Mouse (Mus musculus): ENCODE results near the gene Grin2b. TPM values are rescaled to one million over a fixed set of nuclear protein-coding genes. Genes with fewer than 3 reads are reported as not detected.

Gene Grin2b
- polyA plus RNA-seq, 1 experiment = 4.0 TPM

- TF ChIP-seq POLR2A (IDR thresholded peaks at IDR 0.05; ENCODE audit: borderline replicate concordance, insufficient read depth, low read length) = no peak
- TF ChIP-seq CTCF (IDR thresholded peaks at IDR 0.05; ENCODE audit: borderline replicate concordance, insufficient read depth, low read depth, low read length) = no peak
- Histone ChIP-seq H3K27ac (ENCODE audit: insufficient read depth, low read length) (no peak overlapping the region), H3K4me3 (replicated peaks; ENCODE audit: insufficient read depth, low read depth, low read length) (no peak overlapping the region), H3K4me1 (ENCODE audit: control insufficient read depth, insufficient read depth, low read length) (no peaks in the 10 kb centered on the region), H3K27me3 (ENCODE audit: control insufficient read depth, insufficient read depth, low read length) (no peaks in the 10 kb centered on the region; the same call in 1 of the 2 replicates)
- 15% methylated on average over 7 of the region's 7 CpGs for WGBS
- DNase-seq = no peak
Measured at GRCm38 (mm10) chr6:136046091-136046490, 127.2 kb downstream of the Grin2b start.

- no peak for TF ChIP-seq POLR2A (IDR thresholded peaks at IDR 0.05; ENCODE audit: borderline replicate concordance, insufficient read depth, low read length)
- WGBS = 85% methylated on average over 5 of the region's 5 CpGs
Measured at GRCm38 (mm10) chr6:136044461-136044860, 128.8 kb downstream of the Grin2b start.

GRCm38 (mm10) chr6:136042375-136042774, 130.9 kb downstream of the Grin2b start:
- no peak for TF ChIP-seq POLR2A (IDR thresholded peaks at IDR 0.05; ENCODE audit: borderline replicate concordance, insufficient read depth, low read length)
- TF ChIP-seq CTCF (IDR thresholded peaks at IDR 0.05; ENCODE audit: borderline replicate concordance, insufficient read depth, low read depth, low read length) = no peak
- no peak for DNase-seq
- no peak overlapping the region for H3K27ac ChIP-seq (ENCODE audit: insufficient read depth, low read length)
- no peaks in the 10 kb centered on the region for H3K4me1 ChIP-seq (ENCODE audit: control insufficient read depth, insufficient read depth, low read length)
- 87% methylated on average over 3 of the region's 3 CpGs for WGBS
- H3K27me3 ChIP-seq (ENCODE audit: control insufficient read depth, insufficient read depth, low read length) = no peaks in the 10 kb centered on the region; the same call in 1 of the 2 replicates
- no peak overlapping the region for H3K4me3 ChIP-seq (replicated peaks; ENCODE audit: insufficient read depth, low read depth, low read length)

More at GRCm38 (mm10) chr6:136044461-136044860, 128.8 kb downstream of the Grin2b start:
- no peaks in the 10 kb centered on the region; the same call in 1 of the 2 replicates for H3K27me3 ChIP-seq (ENCODE audit: control insufficient read depth, insufficient read depth, low read length)
- H3K4me1 ChIP-seq (ENCODE audit: control insufficient read depth, insufficient read depth, low read length) = no peaks in the 10 kb centered on the region
- no peak for DNase-seq
- H3K4me3 ChIP-seq (replicated peaks; ENCODE audit: insufficient read depth, low read depth, low read length) = no peak overlapping the region
- H3K27ac ChIP-seq (ENCODE audit: insufficient read depth, low read length) = no peak overlapping the region

- H3K4me3 ChIP-seq (replicated peaks; ENCODE audit: insufficient read depth, low read depth, low read length) = no peak overlapping the region
- no peak for DNase-seq
- no peaks in the 10 kb centered on the region for H3K4me1 ChIP-seq (ENCODE audit: control insufficient read depth, insufficient read depth, low read length)
- no peak overlapping the region for H3K27ac ChIP-seq (ENCODE audit: insufficient read depth, low read length)
- WGBS = 93% methylated on average over 8 of the region's 8 CpGs
- TF ChIP-seq POLR2A (IDR thresholded peaks at IDR 0.05; ENCODE audit: borderline replicate concordance, insufficient read depth, low read length) (no peak), CTCF (IDR thresholded peaks at IDR 0.05; ENCODE audit: borderline replicate concordance, insufficient read depth, low read depth, low read length) (no peak)
- H3K27me3 ChIP-seq (ENCODE audit: control insufficient read depth, insufficient read depth, low read length) = no peaks in the 10 kb centered on the region; the same call in 1 of the 2 replicates
Measured at GRCm38 (mm10) chr6:136041821-136042220, 131.5 kb downstream of the Grin2b start.

- H3K27ac ChIP-seq (ENCODE audit: insufficient read depth, low read length) = no peak overlapping the region
- H3K4me3 ChIP-seq (replicated peaks; ENCODE audit: insufficient read depth, low read depth, low read length) = no peak overlapping the region
- no peaks in the 10 kb centered on the region for H3K27me3 ChIP-seq (ENCODE audit: control insufficient read depth, insufficient read depth, low read length)
- no peak for DNase-seq
- H3K4me1 ChIP-seq (ENCODE audit: control insufficient read depth, insufficient read depth, low read length) = no peaks in the 10 kb centered on the region
- 51% methylated on average over 3 of the region's 3 CpGs for WGBS
- TF ChIP-seq POLR2A (IDR thresholded peaks at IDR 0.05; ENCODE audit: borderline replicate concordance, insufficient read depth, low read length) (no peak), CTCF (IDR thresholded peaks at IDR 0.05; ENCODE audit: borderline replicate concordance, insufficient read depth, low read depth, low read length) (no peak)
Measured at GRCm38 (mm10) chr6:136040931-136041330, 132.4 kb downstream of the Grin2b start.

GRCm38 (mm10) chr6:136029235-136029939, 143.9 kb downstream of the Grin2b start:
- no peak for TF ChIP-seq POLR2A (IDR thresholded peaks at IDR 0.05; ENCODE audit: borderline replicate concordance, insufficient read depth, low read length)
- TF ChIP-seq CTCF (IDR thresholded peaks at IDR 0.05; ENCODE audit: borderline replicate concordance, insufficient read depth, low read depth, low read length) = no peak
- no peak for DNase-seq
- Histone ChIP-seq H3K27me3 (ENCODE audit: control insufficient read depth, insufficient read depth, low read length) (no peaks in the 10 kb centered on the region), H3K4me1 (ENCODE audit: control insufficient read depth, insufficient read depth, low read length) (no peaks in the 10 kb centered on the region), H3K27ac (ENCODE audit: insufficient read depth, low read length) (no peak overlapping the region), H3K4me3 (replicated peaks; ENCODE audit: insufficient read depth, low read depth, low read length) (no peak overlapping the region)
- WGBS = 42% methylated on average over 4 of the region's 4 CpGs

GRCm38 (mm10) chr6:136026936-136027335, 146.4 kb downstream of the Grin2b start:
- no peak for DNase-seq
- no peaks in the 10 kb centered on the region for H3K4me1 ChIP-seq (ENCODE audit: control insufficient read depth, insufficient read depth, low read length)
- no peaks in the 10 kb centered on the region for H3K27me3 ChIP-seq (ENCODE audit: control insufficient read depth, insufficient read depth, low read length)
- WGBS = 97% methylated on average over 6 of the region's 6 CpGs
- H3K27ac ChIP-seq (ENCODE audit: insufficient read depth, low read length) = no peak overlapping the region
- TF ChIP-seq CTCF (IDR thresholded peaks at IDR 0.05; ENCODE audit: borderline replicate concordance, insufficient read depth, low read depth, low read length) (no peak), POLR2A (IDR thresholded peaks at IDR 0.05; ENCODE audit: borderline replicate concordance, insufficient read depth, low read length) (no peak)
- H3K4me3 ChIP-seq (replicated peaks; ENCODE audit: insufficient read depth, low read depth, low read length) = no peak overlapping the region

- no peaks in the 10 kb centered on the region for H3K4me1 ChIP-seq (ENCODE audit: control insufficient read depth, insufficient read depth, low read length)
- no peaks in the 10 kb centered on the region for H3K27me3 ChIP-seq (ENCODE audit: control insufficient read depth, insufficient read depth, low read length)
- TF ChIP-seq POLR2A (IDR thresholded peaks at IDR 0.05; ENCODE audit: borderline replicate concordance, insufficient read depth, low read length) = no peak
- TF ChIP-seq CTCF (IDR thresholded peaks at IDR 0.05; ENCODE audit: borderline replicate concordance, insufficient read depth, low read depth, low read length) = no peak
- H3K4me3 ChIP-seq (replicated peaks; ENCODE audit: insufficient read depth, low read depth, low read length) = no peak overlapping the region
- no peak for DNase-seq
- WGBS = 65% methylated on average over 4 of the region's 4 CpGs
- H3K27ac ChIP-seq (ENCODE audit: insufficient read depth, low read length) = no peak overlapping the region
Measured at GRCm38 (mm10) chr6:136025801-136026200, 147.5 kb downstream of the Grin2b start.

Measured in cerebellum, adult 2 months (tissue).